Mouse (Mus musculus) embryonic fibroblast, embryonic 13.5 days (primary cell): ENCODE data around the gene Nlk.

Source experiments
- CTCF ChIP-seq: IDR thresholded peaks from 2 replicates; pipeline ENCODE4 v1.5.1; 2011; ENCODE audit warnings: mild to moderate bottlenecking, control low read depth, low read length, moderate library complexity, borderline replicate concordance; ENCODE audit not compliant: insufficient read depth
- POLR2A ChIP-seq: IDR thresholded peaks from 2 replicates; pipeline ENCODE4 v1.6.1; 2011; ENCODE audit warnings: low read depth, mild to moderate bottlenecking, control low read depth, low read length, moderate library complexity

GRCm38 (mm10) chr11:78549491-78549987 is 147.6 kb downstream of the Nlk start:
- TF ChIP-seq POLR2A (no peak), CTCF (no peak)
